Mouse (Mus musculus): ENCODE data around the gene Prdx5.
A peak's percentile ranks its signal among the peaks of the same experiment; 100 is the strongest.

The Prdx5 gene

GRCm38 (mm10) chr19:6892512-6892911 is 17.4 kb downstream of the Prdx5 start:
- no peak for DNase-seq (ENCODE audit: low spot score)

DNA sequence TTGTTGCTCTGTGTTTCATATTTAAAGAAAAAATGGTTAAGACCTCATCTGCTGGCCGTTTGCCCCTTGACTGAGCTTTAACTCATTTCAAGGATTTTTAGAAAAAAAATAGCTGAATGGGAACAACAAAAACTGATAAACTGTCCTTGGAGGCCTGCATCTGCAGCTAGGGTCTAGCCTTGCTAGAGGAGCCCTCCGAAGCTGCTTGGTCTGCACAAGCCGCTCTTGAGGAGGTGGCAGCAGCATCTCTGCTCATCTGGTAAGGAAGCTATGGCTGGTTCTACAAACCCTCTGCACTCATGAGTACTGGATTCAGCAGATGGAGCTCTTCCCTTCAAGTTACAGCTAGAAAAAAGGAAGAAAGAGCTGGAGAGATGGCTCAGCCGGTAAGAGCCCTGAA is 31.9 kb downstream of the Prdx5 start:
- peak; percentile 44 for DNase-seq (ENCODE audit: low spot score)

DNA sequence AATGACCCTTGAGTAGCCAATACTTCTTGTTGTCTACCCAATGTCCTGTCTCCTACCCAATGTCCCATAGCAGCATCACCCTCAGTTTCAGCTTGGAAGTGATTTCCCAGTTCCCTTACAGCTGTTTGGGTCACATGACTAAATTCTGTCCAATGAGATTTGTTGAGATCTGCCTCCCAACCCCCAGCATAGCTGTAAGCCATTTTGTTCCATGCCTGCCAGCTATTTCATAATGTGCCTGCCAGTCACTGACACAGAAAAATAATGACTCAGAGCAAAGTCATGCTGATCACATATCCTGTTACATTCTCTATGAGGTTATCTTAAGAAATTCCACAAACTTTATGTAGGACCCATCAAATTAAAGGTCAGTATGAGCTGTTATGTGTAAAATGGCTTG is 33.1 kb downstream of the Prdx5 start:
- no peak for DNase-seq (ENCODE audit: low spot score)

DNA sequence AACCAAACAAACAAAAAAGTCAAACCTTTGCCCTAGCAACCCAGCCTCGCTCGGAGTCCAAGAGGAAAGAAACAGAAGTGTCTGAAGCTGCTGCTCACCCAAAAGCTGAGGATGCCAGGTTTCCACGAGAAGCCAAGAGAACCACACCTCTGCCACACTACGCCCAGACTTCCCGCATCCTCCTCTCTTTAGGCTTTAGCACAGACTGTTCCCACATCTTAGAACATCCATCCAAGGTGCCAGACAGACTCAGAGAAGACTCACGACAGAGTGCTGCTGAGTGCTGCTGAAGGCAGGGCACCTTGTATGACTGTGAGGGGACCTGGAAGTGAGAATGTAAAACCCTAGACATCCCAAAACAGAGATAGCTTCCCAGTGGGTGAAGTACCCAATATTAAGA is 34.1 kb downstream of the Prdx5 start:
- DNase-seq (ENCODE audit: low spot score) = no peak

- no peak for DNase-seq (ENCODE audit: low spot score)
Observed at GRCm38 (mm10) chr19:6874257-6874656, 35.6 kb downstream of the Prdx5 start.

DNA sequence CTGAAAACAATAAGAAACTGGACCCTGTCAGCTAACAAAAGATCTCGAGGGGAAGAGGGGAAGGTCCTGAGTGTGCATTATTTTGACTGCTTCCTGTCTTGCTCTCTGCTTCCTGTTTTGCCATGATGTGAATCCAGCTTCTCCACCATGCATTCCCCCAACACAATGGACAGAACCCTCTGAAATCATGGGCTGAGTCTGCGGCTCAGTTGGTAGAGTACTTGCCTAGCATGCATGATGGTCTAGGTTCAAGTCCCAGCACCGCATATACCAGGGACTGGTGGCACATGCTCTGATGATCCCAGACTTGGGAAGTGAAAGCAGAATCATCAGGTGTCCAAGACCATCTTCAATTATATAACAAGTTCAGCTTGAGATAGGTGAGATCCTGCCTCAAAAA is 37.2 kb downstream of the Prdx5 start:
- DNase-seq (ENCODE audit: low spot score) = no peak

DNA sequence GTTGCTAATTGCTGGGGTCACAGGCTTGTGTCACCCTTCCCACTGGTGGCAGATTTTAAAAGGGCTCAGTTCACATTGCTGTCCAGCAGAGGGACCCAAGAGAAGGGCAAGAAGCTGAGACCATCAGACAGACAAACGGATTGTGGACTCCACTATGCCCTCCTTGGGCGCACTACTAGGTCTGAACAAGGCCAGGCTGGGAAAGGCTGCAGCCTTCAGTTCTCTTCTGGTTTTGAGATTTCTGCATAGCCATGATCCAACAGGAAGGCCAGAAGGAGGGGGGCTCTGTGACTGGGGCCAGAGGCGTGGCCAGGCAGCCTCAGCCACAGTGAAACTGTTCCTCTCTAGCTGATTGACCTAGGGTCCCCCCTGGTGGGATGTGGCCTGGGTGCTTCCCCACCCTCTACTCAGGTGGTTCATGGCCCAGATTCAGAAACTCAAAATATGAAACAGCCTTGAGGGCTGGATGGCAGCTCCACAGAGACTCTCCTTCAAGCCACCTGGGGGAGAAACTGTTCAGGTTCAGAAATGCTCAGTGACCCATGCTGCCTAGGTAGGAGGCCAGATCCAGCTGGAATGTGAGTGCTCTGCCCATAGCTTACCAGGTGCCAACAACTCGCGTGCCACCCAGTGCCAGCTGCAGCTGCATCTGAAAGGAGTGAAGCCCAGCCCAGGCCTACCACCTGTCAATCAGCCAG is 38.2 kb downstream of the Prdx5 start:
- DNase-seq (ENCODE audit: low spot score) = no peak

GRCm38 (mm10) chr19:6869355-6869754 is 40.6 kb downstream of the Prdx5 start:
- DNase-seq (ENCODE audit: low spot score) = peak; percentile 46

DNA sequence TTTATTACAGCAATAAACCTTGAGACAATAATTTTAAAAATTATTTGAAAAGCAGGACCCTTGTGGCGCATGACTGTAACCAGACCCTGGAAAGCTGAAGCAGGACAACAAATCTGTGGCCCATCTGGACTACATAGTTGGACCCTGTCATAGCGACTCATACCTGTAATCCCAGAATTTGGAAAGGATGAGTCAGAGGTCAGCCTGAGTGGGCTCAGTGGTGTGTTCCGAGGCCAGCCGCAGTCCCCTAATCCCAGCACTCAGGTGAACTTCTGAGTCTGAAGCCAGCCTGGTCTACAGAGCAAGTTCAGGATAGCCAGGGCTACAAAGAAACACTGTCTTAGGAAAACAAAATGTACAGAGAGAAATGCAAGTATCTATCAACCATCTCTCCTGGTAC is 48.5 kb downstream of the Prdx5 start:
- DNase-seq (ENCODE audit: low spot score) = no peak

DNA sequence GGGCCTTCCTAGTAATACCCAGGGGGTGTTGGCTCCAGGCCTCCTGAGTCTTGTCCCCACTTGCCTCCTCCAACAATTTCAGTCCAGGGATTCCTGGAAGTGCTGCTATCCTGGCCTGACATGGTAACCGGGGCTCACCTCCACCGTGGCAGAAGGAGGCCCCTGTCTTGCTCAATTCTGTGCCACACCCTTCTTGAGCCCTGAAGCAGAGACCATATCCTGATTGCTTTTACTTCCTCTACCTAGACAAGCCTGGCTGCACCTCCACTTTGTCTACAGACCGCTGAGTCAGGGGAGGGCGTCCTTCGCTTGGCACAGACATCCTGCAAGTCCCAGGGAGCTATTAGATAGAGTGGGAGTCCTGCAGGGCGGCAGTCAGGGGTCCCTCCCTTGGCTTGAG is 49.2 kb downstream of the Prdx5 start:
- no peak for DNase-seq (ENCODE audit: low spot score)

DNA sequence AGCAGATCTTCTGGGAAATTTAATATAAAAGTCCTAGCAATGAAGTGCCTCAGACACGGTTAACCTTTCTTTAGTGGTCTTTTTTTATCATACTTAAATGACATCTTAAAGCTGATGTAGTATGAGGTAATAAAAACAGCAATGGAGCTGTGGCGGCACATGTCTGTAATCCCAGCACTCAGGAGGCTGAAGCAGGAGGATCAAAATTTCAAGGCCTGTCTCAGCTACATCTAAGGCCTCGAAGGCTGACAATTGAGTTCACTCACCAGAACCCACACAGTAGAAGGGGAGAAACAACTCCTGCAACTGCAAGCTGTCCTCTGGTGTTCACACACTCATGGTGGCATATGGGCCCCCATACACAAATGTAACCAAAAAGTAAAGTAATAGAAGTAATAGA is 49.9 kb downstream of the Prdx5 start:
- no peak for DNase-seq (ENCODE audit: low spot score)

GRCm38 (mm10) chr19:6859032-6859651 is 50.8 kb downstream of the Prdx5 start:
- DNase-seq (ENCODE audit: low spot score) = no peak

DNA sequence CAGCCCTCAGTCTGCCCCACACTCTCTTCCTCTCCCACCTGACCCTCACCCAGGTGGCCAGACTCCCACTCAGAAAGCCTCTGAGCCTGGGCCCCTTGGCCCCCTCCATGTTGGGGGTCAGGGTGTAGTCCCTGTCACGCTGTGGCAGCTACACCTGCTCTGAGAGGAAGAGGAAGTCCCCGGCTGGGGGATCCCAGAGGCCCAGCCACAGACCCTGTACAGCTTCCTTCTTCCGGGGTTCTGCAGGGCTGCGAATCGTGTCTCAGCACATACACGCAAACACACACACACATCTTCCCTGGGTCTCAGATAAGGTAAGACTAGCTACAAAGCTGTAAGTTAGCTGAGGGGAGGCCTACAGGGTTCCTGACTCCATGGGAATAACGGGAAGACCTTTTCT is 51.9 kb downstream of the Prdx5 start, which contains the start of gene Ccdc88b:
Ccdc88b (minus strand) TSS at position 181 of the 400 bp plus-strand sequence.
- no peak for DNase-seq (ENCODE audit: low spot score)

- no peak for DNase-seq (ENCODE audit: low spot score)
Observed at GRCm38 (mm10) chr19:6857391-6858005, 52.4 kb downstream of the Prdx5 start.

- DNase-seq (ENCODE audit: low spot score) = no peak
Observed at GRCm38 (mm10) chr19:6857003-6857360, 52.9 kb downstream of the Prdx5 start.

Data from testis, postnatal 14 days (tissue).